Mouse (Mus musculus): ENCODE data around the gene Colq.

Gene Colq

DNA sequence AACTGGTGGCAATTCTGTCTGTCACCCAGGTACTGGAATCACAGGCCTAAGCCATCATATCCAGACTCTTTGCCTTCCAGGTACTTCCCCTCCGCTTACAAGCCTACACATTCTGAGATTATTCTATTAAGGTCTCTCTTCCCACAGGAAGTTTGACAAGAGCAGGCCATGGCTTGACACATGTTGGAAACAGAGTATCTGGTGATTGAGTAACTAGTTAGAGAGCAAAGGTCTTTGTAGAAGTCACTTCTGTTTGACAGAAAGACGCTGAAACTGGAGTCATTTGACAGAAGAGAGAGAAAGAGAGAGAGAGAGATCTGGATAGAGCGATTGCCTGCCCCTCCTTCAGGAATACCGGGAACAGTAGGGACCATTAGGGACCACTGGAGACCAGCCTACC, 60.3 kb downstream of the Colq start:
- no peak for DNase-seq (ENCODE audit: low read depth, low spot score)

DNA sequence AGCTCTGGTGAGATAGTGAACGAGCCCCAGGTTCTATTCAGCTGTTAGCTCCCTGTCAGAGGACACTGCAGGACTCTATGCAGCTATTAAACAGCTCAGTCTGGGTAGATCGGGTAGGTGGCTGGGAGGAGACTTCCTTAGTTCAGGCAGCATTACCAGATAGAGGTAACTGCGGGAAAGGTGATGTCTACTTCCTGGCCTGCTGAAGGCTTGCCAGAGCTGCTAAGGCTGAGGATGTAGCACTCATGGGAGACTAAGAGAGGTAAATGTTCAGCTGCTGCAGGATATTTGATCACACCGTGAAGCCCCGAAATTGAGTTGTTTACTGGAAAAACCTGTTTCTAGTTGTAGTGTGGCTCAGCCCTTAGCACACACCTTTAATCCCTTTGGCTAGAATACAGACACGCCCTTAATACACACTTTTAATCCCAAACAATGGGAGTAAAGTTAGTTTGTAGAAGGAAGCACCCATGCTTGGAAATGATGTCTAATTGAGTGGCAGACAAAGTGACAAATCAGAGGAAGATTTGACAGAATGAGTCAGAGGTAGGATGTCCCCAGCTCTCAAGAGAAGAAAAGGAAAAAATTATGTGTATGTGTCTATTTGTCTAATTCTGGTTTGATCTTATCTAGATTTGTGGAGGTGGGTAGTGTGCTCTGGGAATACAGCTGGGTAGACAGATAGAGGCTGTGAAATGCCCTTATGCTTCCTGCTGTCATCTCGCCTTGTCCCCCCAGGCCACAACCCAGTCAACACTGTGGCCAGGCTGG, 65.9 kb downstream of the Colq start:
- no peak for DNase-seq (ENCODE audit: low read depth, low spot score)

DNA sequence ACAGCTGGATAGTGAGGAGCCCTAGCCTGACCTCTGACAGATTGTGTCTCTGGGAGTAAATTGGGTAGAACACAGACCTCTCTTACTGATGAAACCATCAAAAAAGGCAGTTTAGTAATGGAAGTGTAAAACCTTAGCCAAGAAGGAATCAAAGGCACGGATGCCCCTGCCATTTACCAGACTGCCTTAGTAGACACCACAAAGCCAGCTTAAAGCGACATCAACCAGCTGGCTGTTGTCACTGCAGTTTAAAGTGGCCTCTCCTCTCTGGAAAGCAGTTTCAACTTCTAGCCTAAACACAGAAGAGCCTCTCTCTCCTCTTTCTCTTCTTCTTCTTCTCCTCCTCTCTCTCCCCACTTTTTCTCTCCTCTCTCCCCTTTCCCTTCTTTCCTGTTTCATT, 69.8 kb downstream of the Colq start:
- no peak for DNase-seq (ENCODE audit: low read depth, low spot score)

DNA sequence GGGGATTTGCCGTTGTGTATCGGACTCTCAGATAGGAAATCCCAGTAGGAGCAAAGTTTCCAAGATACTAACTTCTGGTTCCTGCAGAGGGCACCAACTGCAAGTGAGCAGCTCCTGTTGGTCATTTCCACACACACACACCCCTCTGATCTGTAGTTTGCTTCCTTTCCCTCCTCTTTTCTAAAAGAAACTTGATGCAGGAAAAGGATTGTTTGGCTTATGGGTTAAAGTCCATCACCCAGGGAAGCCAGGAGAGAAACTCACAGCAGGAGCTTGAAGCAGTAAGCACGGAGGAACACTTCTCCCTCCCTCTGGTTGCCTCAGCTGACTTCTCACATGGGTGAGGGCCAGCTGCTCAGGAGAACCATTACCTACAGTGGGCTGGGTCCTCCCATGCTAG, 72.0 kb downstream of the Colq start:
- DNase-seq (ENCODE audit: low read depth, low spot score): no peak

DNA sequence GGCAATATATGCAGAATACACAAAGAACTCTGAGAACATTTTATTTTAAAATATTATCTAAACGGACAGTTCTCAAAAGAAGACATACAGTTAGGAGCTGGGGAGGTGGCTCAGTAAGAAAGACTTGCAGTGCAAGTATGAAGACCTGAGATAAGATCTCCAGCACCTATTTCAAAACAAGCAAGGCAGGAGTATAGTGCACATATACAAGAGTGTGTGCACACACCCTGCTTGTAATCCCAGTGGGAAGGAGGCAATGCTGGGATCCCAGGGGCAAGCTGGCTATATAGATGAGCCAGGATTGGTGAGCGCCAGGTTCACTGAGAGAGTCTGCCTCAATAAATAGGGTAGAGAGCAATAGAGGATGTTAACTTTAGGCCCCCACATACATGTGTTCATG, 75.2 kb downstream of the Colq start:
- DNase-seq (ENCODE audit: low read depth, low spot score): no peak

DNA sequence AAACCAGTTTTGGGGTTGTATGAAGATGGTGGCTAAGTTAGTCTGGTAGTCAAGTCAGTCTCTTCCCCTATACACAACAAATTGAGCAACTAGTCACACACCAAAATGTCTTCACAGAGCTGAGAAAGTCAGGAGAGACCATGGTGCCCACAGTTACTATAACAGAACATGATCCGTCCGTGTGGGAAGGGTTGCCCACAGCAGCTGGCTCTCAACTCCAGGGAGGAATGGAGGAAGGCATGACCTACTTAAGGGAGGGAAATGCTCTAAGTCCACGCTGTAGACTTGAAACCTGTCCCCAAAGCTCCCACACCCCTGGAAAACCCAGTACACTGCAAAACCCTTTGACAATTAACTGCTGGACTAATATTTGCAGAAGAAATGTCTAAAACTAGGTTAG, 80.8 kb downstream of the Colq start:
- no peak for DNase-seq (ENCODE audit: low read depth, low spot score)

DNA sequence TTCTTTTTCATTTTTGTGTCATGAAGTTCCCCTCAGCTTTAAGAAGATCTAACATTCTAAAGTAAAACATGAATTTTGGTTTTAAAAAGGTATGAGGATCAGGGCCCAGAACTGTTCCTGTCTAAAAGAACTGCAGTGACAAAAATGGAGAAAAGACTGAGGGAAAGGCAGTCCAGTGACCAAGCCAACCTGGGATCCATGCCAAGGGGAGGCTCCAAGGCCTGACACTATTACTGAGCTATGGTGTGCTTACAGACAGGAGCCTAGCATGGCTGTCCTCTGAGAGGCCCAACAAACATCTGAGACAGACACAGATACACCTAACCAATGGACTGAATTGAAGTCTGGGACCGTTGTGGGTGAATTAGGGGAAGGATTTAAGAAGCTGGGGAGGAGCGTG, 81.2 kb downstream of the Colq start:
- no peak for DNase-seq (ENCODE audit: low read depth, low spot score)

DNA sequence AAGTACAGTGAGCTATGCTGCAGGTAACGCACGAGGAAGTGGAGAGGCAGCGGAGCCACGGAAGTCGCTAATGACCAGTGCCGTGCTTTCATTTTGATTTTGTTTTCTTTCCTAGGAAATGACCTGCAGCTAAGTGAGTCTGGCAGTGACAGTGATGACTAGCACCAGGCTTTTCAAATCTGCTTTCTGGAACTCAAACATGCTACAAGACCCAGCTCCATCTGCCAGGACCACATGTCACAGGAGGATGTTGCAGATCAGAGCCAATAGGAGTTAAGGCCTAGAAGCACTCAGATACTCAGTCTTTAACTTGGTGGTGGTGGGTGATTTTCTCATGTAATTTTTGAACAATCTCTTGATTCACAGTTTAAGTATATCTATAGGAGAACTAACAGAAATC, 84.7 kb downstream of the Colq start:
- DNase-seq (ENCODE audit: low read depth, low spot score): no peak

DNA sequence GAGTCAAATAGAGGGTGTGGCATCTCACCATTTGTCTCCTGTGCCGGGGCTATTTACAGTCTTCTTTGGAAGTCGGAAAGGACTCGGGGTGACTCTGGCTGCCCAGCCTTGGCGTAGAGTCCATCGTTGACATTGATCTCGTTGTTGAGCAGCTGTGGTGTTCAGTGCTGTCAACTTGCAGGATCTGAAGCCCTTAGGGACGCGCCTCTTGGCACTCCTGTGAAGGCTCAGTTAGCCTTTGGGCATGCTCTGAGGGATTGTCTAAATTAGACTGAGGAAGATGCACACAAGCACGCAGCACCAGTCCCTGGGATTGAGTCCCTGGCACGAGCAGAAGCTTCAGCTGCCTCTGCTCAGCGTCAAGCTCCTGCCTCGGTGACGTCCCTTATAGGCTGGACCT, 87.7 kb downstream of the Colq start:
- no peak for DNase-seq (ENCODE audit: low read depth, low spot score)

DNA sequence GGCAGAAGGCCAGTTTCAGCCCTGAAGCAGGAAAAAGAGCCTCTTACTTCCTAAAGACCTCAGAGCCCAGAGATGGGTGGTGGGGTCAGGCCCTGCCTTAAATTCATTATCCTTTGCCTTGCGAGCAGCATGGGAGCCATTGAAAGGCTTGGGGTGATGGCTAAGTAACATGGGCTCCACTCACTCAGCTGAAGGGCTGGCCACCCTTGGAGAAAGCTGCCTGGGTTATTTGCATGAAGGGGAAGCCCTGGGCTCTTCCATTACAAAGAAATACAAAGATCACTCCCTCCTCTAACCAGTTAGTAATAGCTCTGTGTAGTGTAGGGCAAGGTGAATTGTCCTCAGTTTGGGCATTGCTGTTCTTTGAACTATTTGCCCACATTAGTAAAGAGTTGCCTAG, 91.6 kb downstream of the Colq start:
- no peak for DNase-seq (ENCODE audit: low read depth, low spot score)

DNA sequence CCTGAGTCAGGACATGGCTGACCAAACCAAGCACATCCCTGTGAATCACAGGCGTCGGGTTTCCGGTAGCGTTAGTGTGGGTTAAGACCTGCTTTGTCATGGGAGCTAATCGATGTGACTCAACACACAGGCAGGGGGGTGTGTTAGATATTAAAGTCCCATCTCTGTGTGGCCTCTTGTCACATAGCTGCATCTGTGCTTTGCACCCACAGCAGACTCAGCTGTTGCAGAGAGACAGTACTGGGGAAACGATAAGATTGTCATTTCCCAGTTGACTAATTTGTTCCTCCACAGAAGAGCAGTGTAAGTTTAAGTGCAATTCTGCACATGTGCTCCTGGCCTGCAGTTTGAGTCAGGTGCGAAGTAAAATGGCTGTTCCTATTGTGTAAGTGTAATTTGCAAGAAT, 94.9 kb downstream of the Colq start:
- peak; percentile 63 for DNase-seq (ENCODE audit: low read depth, low spot score)

DNA sequence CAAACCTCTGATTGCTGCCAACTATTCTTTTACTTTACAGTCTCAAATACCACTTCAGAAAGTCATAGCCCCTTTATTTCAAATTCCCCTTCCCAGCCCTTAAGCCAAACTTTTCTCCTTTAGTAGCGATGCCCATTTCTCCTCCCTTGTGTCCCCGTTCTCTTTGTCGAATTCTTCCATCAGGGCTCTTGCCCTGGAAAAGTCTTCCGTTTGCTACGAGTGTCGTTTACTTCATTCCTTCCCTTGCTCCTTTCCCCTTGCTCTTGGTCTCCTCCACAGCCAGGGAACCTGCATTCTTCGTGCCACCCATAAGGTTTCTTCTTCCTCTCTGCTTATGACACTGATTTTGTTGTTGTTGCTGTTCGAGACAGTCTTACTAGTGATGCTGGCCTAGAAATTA, 95.6 kb downstream of the Colq start:
- DNase-seq (ENCODE audit: low read depth, low spot score): no peak

DNA sequence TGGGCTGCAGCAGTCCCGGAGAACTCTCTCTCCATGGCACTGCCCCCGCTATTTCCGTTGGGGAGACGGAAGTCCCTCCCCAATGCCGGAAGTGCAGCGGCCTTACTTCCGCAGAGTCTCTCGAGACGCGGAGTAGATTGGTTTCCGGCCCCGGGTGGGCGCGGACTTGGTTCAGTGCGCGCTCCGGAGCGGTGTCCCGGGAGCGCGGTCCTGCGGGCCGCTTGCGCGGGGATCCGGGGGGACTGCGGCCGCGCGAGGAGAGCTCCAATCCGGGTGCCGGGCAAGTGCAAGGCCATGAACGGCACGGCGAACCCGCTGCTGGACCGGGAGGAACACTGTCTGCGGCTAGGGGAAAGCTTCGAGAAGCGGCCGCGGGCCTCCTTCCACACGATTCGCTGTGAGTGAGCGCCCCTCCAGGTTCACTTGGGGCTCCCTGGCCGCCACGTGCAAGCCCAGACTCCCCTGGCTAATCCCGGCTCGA, 96.1 kb downstream of the Colq start, which contains the start of gene Mettl6:
Gene Mettl6 (minus strand): TSS at position 66 of the 481 bp plus-strand sequence.
- DNase-seq (ENCODE audit: low read depth, low spot score): peak; percentile 83

DNA sequence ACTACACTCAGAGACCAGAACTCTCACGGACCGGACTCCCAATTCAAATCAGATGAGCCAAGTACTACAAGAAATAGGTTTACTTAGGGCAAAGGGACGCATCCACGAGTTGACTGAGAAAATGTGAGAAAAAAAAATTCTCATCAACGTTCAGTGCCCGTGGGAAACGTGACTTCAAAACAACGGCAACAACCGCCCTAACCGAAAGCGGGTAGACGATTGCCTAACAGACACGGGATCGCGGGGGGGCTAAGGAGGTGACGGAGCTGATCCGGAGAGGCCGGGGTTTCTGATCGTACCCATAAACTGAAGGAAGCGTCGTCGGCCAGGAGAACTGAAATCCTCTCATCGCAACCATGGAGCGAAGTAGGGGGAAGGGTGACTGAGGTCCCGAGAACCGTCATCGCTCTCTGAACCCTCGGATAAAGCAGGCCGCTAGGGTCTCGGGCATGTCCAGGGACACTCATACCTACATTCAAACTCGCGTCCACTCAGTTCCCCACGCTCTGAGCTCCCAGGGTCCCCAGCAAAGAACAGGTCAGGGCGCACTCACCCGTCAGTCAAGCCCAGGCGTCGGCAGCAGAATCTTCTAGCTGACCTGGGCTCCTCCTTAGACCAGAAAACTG, 96.7 kb downstream of the Colq start, which contains the start of gene Eaf1:
Gene Eaf1 (plus strand): TSS at position 51 of the 626 bp plus-strand sequence.
- peak; percentile 24 for DNase-seq (ENCODE audit: low read depth, low spot score)

DNA sequence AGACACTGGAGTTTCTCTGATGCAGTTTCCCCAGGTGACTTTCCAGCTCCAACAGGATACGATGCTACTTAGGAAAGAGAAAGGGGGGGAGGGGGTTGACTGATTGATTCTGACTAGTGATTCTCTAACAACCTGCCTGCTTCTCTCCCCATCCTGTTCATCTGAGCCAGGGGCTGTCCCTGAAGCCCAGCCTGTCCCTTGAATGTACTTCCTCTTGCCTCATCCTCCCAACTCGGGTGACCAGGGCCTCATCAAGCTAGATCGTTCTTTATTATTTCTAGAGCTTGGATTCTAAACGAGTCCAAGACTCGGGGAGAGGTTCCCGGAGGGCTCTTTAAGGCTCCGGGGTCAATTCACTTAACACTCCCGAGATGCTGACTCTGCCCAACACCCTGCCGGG, 97.2 kb downstream of the Colq start:
- no peak for DNase-seq (ENCODE audit: low read depth, low spot score)

DNA sequence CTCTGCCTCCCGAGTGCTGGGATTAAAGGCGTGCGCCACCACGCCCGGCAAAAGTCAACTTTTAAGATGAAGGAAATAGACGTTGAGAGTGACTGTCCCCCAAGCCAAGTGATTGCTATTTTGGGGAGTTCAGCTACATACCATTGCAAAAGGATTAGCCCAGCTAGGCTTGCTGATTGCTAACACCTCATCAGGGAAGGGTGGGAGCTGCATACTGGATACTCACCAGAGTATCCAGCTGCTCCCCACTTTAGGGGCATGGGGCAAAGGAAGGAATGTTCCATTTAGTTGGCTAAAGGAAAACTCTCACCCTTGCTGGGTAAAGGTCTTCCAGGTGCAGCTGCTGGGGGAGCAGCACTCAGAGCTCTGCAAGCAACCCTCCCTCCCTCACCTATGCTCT, 103.1 kb downstream of the Colq start:
- DNase-seq (ENCODE audit: low read depth, low spot score): no peak

DNA sequence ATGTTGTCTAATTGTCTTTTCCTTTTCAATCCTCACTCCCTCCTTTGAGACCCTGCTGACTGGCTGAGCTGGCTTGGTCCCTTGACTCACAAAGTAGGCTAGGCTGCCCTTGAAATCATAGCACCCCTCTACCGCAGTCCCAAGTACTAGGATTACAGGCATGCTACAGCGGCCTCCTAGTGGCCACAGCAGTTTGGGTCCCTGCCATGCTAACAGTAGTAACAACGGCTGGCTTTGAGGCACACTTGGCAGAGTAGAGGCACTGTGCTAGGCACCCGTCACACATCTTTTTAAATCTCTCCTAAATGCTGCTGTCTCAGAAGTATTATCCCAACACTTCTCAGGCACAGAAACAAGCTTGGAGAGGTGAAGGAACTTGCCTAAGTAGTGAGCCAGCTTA, 104.7 kb downstream of the Colq start:
- no peak for DNase-seq (ENCODE audit: low read depth, low spot score)

DNA sequence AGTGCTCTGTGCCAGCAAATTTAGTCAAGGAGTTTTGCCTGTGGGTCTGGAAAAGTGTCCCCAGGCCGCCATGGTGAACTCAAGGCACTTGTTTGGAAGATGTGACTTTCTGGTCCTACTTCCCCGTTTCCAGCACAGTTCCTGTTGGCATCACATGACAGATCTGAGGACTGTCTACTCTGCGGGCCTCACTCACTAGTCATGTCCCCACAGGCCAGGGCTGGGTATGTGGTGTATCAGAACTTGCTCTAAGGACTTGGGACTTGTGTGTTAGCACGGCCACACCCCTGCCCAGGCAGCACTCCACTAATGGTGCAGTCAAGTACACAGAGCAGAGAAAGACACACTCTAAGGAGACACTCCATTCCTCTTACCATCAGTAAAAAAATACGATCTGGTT, 108.7 kb downstream of the Colq start:
- DNase-seq (ENCODE audit: low read depth, low spot score): no peak

DNA sequence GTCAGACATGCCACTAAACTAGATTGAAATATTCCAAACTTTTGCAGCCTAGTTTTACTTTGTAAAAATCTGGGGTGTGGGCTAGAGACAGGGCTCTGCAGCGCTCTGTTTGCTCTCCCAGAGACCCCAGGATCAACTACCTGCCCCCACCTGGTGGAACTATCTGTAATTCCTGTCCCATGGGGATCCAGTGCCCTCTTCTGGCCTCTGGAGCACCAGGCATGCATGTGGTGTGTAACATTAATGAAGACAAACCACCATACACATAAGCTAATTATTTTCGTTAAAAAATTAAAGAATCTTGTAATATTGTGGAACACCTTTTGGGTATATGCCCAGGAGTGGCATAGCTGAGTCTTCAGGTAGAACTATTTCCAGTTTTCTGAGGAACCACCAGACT, 117.8 kb downstream of the Colq start:
- DNase-seq (ENCODE audit: low read depth, low spot score): no peak
